Mouse (Mus musculus) stomach, embryonic 16.5 days (tissue): ENCODE results near the gene Nme4. TPM values are rescaled to one million over a fixed set of nuclear protein-coding genes. Genes with fewer than 3 reads are reported as not detected.

Experiments used
- ATAC-seq: fragments of 200-750 bp; cut with Nextera tagmentation; 2 replicates; pipeline ENCODE4 v1.8.0; 2017; ENCODE audit warnings: moderate number of reproducible peaks, moderate TSS enrichment; ENCODE audit not compliant: insufficient read depth, low FRiP score
- H3K27ac ChIP-seq: fragments of 300-500 bp; sonication (generic); 2 replicates; pipeline ENCODE4 v1.5.1; 2014; ENCODE audit warnings: low read length
- H3K27me3 ChIP-seq: fragments of 300-500 bp; sonication (generic); 2 replicates; pipeline ENCODE4 v1.6.1; 2014; ENCODE audit warnings: low read length, control low read depth, mixed read lengths; ENCODE audit not compliant: control insufficient read depth, insufficient read depth
- H3K36me3 ChIP-seq: fragments of 300-500 bp; sonication (generic); 2 replicates; pipeline ENCODE4 v1.6.1; 2014; ENCODE audit warnings: low read length; ENCODE audit not compliant: control insufficient read depth, insufficient read depth
- H3K4me1 ChIP-seq: fragments of 300-500 bp; sonication (generic); 2 replicates; pipeline ENCODE4 v1.6.1; 2014; ENCODE audit warnings: low read length, control low read depth, mixed read lengths; ENCODE audit not compliant: control insufficient read depth, insufficient read depth
- H3K4me2 ChIP-seq: fragments of 300-500 bp; sonication (generic); 2 replicates; pipeline ENCODE4 v1.6.1; 2014; ENCODE audit warnings: low read depth, low read length, mixed read lengths
- H3K4me3 ChIP-seq: fragments of 300-500 bp; sonication (generic); replicated peaks from 2 replicates; pipeline ENCODE4 v1.5.1; 2014; ENCODE audit warnings: mild to moderate bottlenecking, low read length
- H3K9ac ChIP-seq: fragments of 300-500 bp; sonication (generic); 2 replicates; pipeline ENCODE4 v1.6.1; 2014; ENCODE audit warnings: low read length
- H3K9me3 ChIP-seq: fragments of 300-500 bp; sonication (generic); replicated peaks from 2 replicates; pipeline ENCODE4 v1.6.1; 2016; ENCODE audit warnings: low read length, control low read depth; ENCODE audit not compliant: control insufficient read depth
- WGBS: fragments of 180-500 bp; shearing (Covaris S2); extraction: QIAGEN DNeasy Blood & Tissue Kit; methylation state at CpG from one replicate; pipeline ENCODE4 v1.1.7; 2014; 5-methylcytosine and 5-hydroxymethylcytosine counted together
- polyA plus RNA-seq: library from polyadenylated mRNA; unstranded; fragments of >200 nt; fragmentation: Nextera tagmentation; extraction: Ambion mirVana; gene quantifications from 2 replicates; pipeline ENCODE4 v1.2.1, GENCODE M21; 2015

Nme4 gene
- polyA plus RNA-seq, 1 experiment from 2014 or later, result 67.7 TPM

- H3K36me3 ChIP-seq, result peaks cover 13% of the 10 kb centered on the region; the same call in 1 of the 2 replicates
- H3K4me3 ChIP-seq, result no peak overlapping the region
- H3K27me3 ChIP-seq, result no peaks in the 10 kb centered on the region
- WGBS, result 83% methylated on average over 18 of the region's 18 CpGs
- H3K27ac ChIP-seq, result no peak overlapping the region
- no peak overlapping the region for H3K9ac ChIP-seq
- no peak overlapping the region for H3K4me2 ChIP-seq
- H3K4me1 ChIP-seq, result no peaks in the 10 kb centered on the region
- no peaks in the 10 kb centered on the region for H3K9me3 ChIP-seq
- no peak for ATAC-seq
Measured at GRCm38 (mm10) chr17:26131062-26131732, 35.8 kb upstream of the Nme4 start.

GRCm38 (mm10) chr17:26125226-26125625 lies 29.8 kb upstream of the Nme4 start:
- Histone ChIP-seq H3K9me3 (no peaks in the 10 kb centered on the region), H3K36me3 (peaks cover 14% of the 10 kb centered on the region; the same call in 1 of the 2 replicates), H3K9ac (no peak overlapping the region), H3K27ac (no peak overlapping the region), H3K27me3 (no peaks in the 10 kb centered on the region), H3K4me3 (no peak overlapping the region), H3K4me1 (peaks cover 11% of the 10 kb centered on the region), H3K4me2 (no peak overlapping the region)
- ATAC-seq, result no peak
- WGBS, result 92% methylated on average over 10 of the region's 10 CpGs

- Histone ChIP-seq H3K4me2 (peak overlapping the region; percentile 78), H3K9me3 (no peaks in the 10 kb centered on the region), H3K9ac (peak overlapping the region; percentile 87), H3K27ac (no peak overlapping the region), H3K4me1 (peaks cover 17% of the 10 kb centered on the region), H3K36me3 (peaks cover 12% of the 10 kb centered on the region; the same call in 1 of the 2 replicates), H3K4me3 (peak overlapping the region; percentile 82), H3K27me3 (no peaks in the 10 kb centered on the region)
- 85% methylated on average over 7 of the region's 7 CpGs for WGBS
- ATAC-seq, result no peak
Measured at GRCm38 (mm10) chr17:26124560-26124959, 29.2 kb upstream of the Nme4 start.

DNA sequence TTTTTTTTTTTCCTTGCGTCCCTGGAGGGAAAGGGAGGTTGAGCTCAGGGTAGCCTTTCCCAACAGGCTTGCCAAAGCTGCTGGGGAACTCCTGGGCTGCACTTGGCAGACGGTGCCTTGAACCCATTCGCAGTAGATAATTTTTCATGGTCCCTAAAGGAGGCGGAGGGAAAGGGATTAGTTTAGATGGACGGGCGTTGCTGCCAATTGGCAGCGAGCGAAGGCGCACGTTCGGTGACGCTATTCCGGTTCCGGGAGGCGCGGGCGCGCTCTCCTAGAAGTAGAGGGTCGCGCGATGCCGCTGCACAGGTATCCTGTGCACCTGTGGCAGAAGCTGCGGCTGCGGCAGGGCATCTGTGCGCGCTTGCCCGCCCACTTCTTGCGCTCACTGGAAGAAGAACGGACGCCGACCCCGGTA lies 27.9 kb upstream of the Nme4 start, which contains the start of gene Mrpl28:
Gene Mrpl28, plus strand, starts transcription at position 234 of the 418 bp plus-strand sequence.
- H3K4me3 ChIP-seq, result peak within 1 kb of the TSS; percentile 82
- no peaks in the 10 kb centered on the region for H3K9me3 ChIP-seq
- under 1% methylated on average over 32 of the region's 32 CpGs for WGBS
- peak; percentile 87 for ATAC-seq
- peak within 1 kb of the TSS; percentile 87 for H3K9ac ChIP-seq
- peaks cover 17% of the 10 kb centered on the region for H3K4me1 ChIP-seq
- H3K27me3 ChIP-seq, result peaks cover 5% of the 10 kb centered on the region; the same call in 1 of the 2 replicates
- H3K36me3 ChIP-seq, result peaks cover 12% of the 10 kb centered on the region; the same call in 1 of the 2 replicates
- H3K27ac ChIP-seq, result peak within 1 kb of the TSS; percentile 16; the same call in 1 of the 2 replicates
- peak within 1 kb of the TSS; percentile 78 for H3K4me2 ChIP-seq

DNA sequence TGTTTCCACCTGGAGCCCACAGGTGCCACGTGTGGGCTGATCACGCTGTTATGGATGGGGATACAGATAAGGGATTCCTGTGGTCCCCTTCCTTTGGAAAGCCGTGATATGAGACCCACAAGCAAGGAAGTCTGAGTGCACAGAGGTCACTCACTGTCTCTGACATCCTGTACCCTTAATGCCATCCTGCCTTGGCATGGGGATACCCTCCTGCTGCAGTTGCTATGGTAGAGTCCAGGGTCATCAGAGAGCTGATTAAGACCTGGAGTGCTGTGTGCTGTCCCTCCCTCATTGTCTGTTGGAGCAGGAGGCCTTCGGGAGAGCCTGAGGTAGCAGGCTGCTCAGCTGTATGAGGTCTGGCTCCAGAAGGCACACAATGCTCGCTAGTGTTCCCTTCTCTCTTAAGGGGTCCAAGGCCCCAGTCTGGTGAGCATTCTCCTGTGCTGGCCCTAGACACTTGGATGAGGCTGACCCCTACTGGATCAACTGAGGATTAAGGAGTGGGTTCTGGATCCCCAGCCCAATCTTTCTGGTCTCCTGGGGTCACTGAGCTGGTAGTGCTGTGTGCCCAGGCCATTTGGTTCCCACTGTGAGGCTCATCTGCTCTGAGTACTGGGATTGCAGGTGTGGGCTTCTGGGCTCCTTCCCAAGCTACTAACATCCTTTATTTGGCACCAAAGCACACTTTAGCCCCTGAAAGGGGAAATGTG lies 27.2 kb upstream of the Nme4 start:
- Histone ChIP-seq H3K4me1 (peaks cover 17% of the 10 kb centered on the region), H3K9ac (no peak overlapping the region), H3K9me3 (no peaks in the 10 kb centered on the region), H3K4me3 (no peak overlapping the region), H3K4me2 (no peak overlapping the region), H3K27me3 (peaks cover 5% of the 10 kb centered on the region; the same call in 1 of the 2 replicates), H3K36me3 (peaks cover 12% of the 10 kb centered on the region; the same call in 1 of the 2 replicates), H3K27ac (no peak overlapping the region)
- WGBS, result 64% methylated on average over 5 of the region's 5 CpGs
- ATAC-seq, result no peak

- H3K4me3 ChIP-seq, result no peak overlapping the region
- WGBS, result 38% methylated on average over 33 of the region's 33 CpGs
- H3K4me1 ChIP-seq, result peaks cover 17% of the 10 kb centered on the region
- peaks cover 19% of the 10 kb centered on the region for H3K27me3 ChIP-seq
- ATAC-seq, result peak; percentile 52; the same call in 1 of the 2 replicates
- no peak overlapping the region for H3K27ac ChIP-seq
- no peaks in the 10 kb centered on the region for H3K36me3 ChIP-seq
- no peaks in the 10 kb centered on the region for H3K9me3 ChIP-seq
- H3K9ac ChIP-seq, result peak overlapping the region; percentile 37; the same call in 1 of the 2 replicates
- H3K4me2 ChIP-seq, result peak overlapping the region; percentile 31
Measured at GRCm38 (mm10) chr17:26119766-26120710, 24.6 kb upstream of the Nme4 start.

GRCm38 (mm10) chr17:26116503-26117258 lies 21.3 kb upstream of the Nme4 start:
- no peak overlapping the region for H3K4me3 ChIP-seq
- peaks cover 46% of the 10 kb centered on the region for H3K27me3 ChIP-seq
- peak overlapping the region; percentile 70 for H3K27ac ChIP-seq
- WGBS, result 76% methylated on average over 17 of the region's 17 CpGs
- peak; percentile 15; the same call in 1 of the 2 replicates for ATAC-seq
- no peak overlapping the region for H3K9ac ChIP-seq
- no peak overlapping the region for H3K4me2 ChIP-seq
- H3K9me3 ChIP-seq, result no peaks in the 10 kb centered on the region
- H3K36me3 ChIP-seq, result no peaks in the 10 kb centered on the region
- H3K4me1 ChIP-seq, result peaks cover 20% of the 10 kb centered on the region

GRCm38 (mm10) chr17:26115956-26116487 lies 20.6 kb upstream of the Nme4 start:
- H3K4me2 ChIP-seq, result no peak overlapping the region
- peaks cover 52% of the 10 kb centered on the region for H3K27me3 ChIP-seq
- no peaks in the 10 kb centered on the region for H3K9me3 ChIP-seq
- 48% methylated on average over 3 of the region's 3 CpGs for WGBS
- no peak overlapping the region for H3K9ac ChIP-seq
- no peak overlapping the region for H3K4me3 ChIP-seq
- no peaks in the 10 kb centered on the region for H3K36me3 ChIP-seq
- peaks cover 20% of the 10 kb centered on the region for H3K4me1 ChIP-seq
- no peak for ATAC-seq
- peak overlapping the region; percentile 70; the same call in 1 of the 2 replicates for H3K27ac ChIP-seq
